Mouse (Mus musculus) C2C12 (cell line): ENCODE results near the gene AY358078.
"Not testable (repeated sequence)": the region's sequence is repeated elsewhere in the genome, so short reads cannot be mapped to it uniquely, and the experiment has no call there.

Experiments
- CTCF ChIP-seq: IDR thresholded peaks from one replicate; pipeline ENCODE4 v1.5.1; 2011; ENCODE audit not compliant: control insufficient read depth, insufficient read depth, insufficient read length
- MAX ChIP-seq: IDR thresholded peaks from one replicate; pipeline ENCODE4 v1.6.1; 2011; ENCODE audit warnings: mild to moderate bottlenecking, control low read depth
- MYOD1 ChIP-seq: IDR thresholded peaks from one replicate; pipeline ENCODE4 v1.6.1; 2011; ENCODE audit warnings: low read depth; ENCODE audit not compliant: control insufficient read depth, insufficient read length

- not testable (repeated sequence) for TF ChIP-seq MAX, CTCF, MYOD1
These were observed 63.8 kb downstream of the AY358078 start for GRCm38 (mm10) chr14:51863603-51864002.
